ENCODE assay signal across 9 mouse cellular contexts in genomic region chr5:73344310-73344709, GRCm38 (mm10). TPM values are rescaled to one million over a fixed set of nuclear protein-coding genes. Genes with fewer than 3 reads are reported as not detected.
DNase-seq lines count a peak whose midpoint lies in the region; TF ChIP-seq lines count a peak whose summit lies in the region.
"Had no signal": no experiment of that assay in that cellular context is flagged by ENCODE, and none has a peak within 500 bp of the region (broad histone marks: within the 10 kb centered on the region; RNA-seq: fewer than 3 reads in every experiment).

No protein-coding gene starts in this region.

- H3K27me3 ChIP-seq in cerebellum, adult 2 months (ENCODE audit: control insufficient read depth, insufficient read depth, low read length) = no peaks in the 10 kb centered on the region

- DNase-seq in kidney, postnatal 10 days = peak; percentile 53
- no peak for DNase-seq in kidney, adult 11 months
- DNase-seq in adrenal gland, adult 8-10 months = peak; percentile 59
- DNase-seq in heart, postnatal 25 days (ENCODE audit: low spot score) = peak; percentile 4
- peak; percentile 82 to 84 for DNase-seq in left cerebral cortex, postnatal 36 days (ENCODE audit: low spot score in 2 of 2)
- DNase-seq in ovary, postnatal 36 days (ENCODE audit: low spot score) = no peak
- DNase-seq in spleen, postnatal 14 days (ENCODE audit: low spot score in 2 of 2) = no peak
- no peak for DNase-seq in cerebellum, adult 2 months

- WGBS in cerebellum, adult 2 months = 32% methylated on average over 10 of the region's 10 CpGs

- H3K4me3 ChIP-seq in cerebellum, adult 2 months (replicated peaks; ENCODE audit: insufficient read depth, low read depth, low read length) = no peak overlapping the region

- no peak overlapping the region for H3K27ac ChIP-seq in cerebellum, adult 2 months (ENCODE audit: insufficient read depth, low read length)
- H3K27ac ChIP-seq: liver, embryonic 14.5 days had no signal

- no peak for TF ChIP-seq POLR2A in cerebellum, adult 2 months (IDR thresholded peaks at IDR 0.05; ENCODE audit: borderline replicate concordance, insufficient read depth, low read length)

- TF ChIP-seq CTCF in cerebellum, adult 2 months (IDR thresholded peaks at IDR 0.05; ENCODE audit: borderline replicate concordance, insufficient read depth, low read depth, low read length) = no peak

- intact Hi-C loops in heart, postnatal 25 days (cut with DNase I) = no loop called here
- intact Hi-C loops in left cerebral cortex, postnatal 36 days (cut with DNase I) = loop anchor here (2.0 kb wide), 1 partner anchor 14 kb away; no protein-coding TSS in a partner anchor

- no peaks in the 10 kb centered on the region for H3K4me1 ChIP-seq in cerebellum, adult 2 months (ENCODE audit: control insufficient read depth, insufficient read depth, low read length)

RNA-seq across cellular contexts. Expression of gene Ociad2, which starts 3.5 kb away (rescaled TPM):
- 10 to 100 TPM; 25.6 to 40.4 (median 38.7) TPM for total RNA-seq in adrenal gland, adult 8-10 months (2022)
- total RNA-seq in heart, postnatal 25 days (2021) = 1 to 10 TPM; 8.8 to 9.5 TPM
- 100 to 1,000 TPM; 110 to 119 TPM for total RNA-seq in left cerebral cortex, postnatal 36 days (2021)
- 20.2 and 20.5 TPM in 2 replicates for polyA plus RNA-seq in cerebellum, adult 2 months (2012; rRNA removed)

RNA-seq across cellular contexts. Expression of gene Ociad1, which starts 51.7 kb away (rescaled TPM):
- total RNA-seq in adrenal gland, adult 8-10 months (2022) = 100 to 1,000 TPM; 234 to 288 (median 240) TPM
- total RNA-seq in heart, postnatal 25 days (2021) = 100 to 1,000 TPM; 252 to 269 TPM
- total RNA-seq in left cerebral cortex, postnatal 36 days (2021) = 100 to 1,000 TPM; 448 to 466 TPM
- 319 and 355 TPM in 2 replicates for polyA plus RNA-seq in cerebellum, adult 2 months (2012; rRNA removed)

Comparison
In these comparisons a context has a peak if more than half of its experiments do, and no peak if none do; other contexts are left out.
1. DNase-seq: peak in kidney, postnatal 10 days (single experiment), adrenal gland, adult 8-10 months (single experiment), heart, postnatal 25 days (single experiment) and left cerebral cortex, postnatal 36 days (2 of 2); none in kidney, adult 11 months (single experiment), ovary, postnatal 36 days (single experiment), spleen, postnatal 14 days (0 of 2) and cerebellum, adult 2 months (0 of 2).